Mouse (Mus musculus) MEL (cell line): ENCODE measurements around the gene Sobp.

Experiments used
- CHD2 ChIP-seq: IDR thresholded peaks from 2 replicates; pipeline ENCODE4 v1.6.1; 2011; ENCODE audit warnings: low read length, improper control_type of control experiment
- CTCF ChIP-seq, 3 experiments: IDR thresholded peaks in 2 of 3; conservative IDR thresholded peaks in 1 of 3; 2 replicates each; pipeline ENCODE4 v1.5.1; 2011 to 2012; ENCODE audit warnings: low read length in 3 of 3, low read depth in 2 of 3, mild to moderate bottlenecking in 2 of 3, improper control_type of control experiment in 1 of 3, inconsistent platforms in 1 of 3, mixed read lengths in 1 of 3, moderate library complexity in 1 of 3; ENCODE audit not compliant: control insufficient read depth in 1 of 3, insufficient read depth in 1 of 3, poor library complexity in 1 of 3, severe bottlenecking in 1 of 3
- EP300 ChIP-seq, 2 experiments: IDR thresholded peaks; 2 replicates each; pipeline ENCODE4 v1.6.1; 2011; ENCODE audit warnings: improper control_type of control experiment in 2 of 2, low read length in 2 of 2, low read depth in 1 of 2, mild to moderate bottlenecking in 1 of 2
- ETS1 ChIP-seq: IDR thresholded peaks from 2 replicates; pipeline ENCODE4 v1.6.1; 2012; ENCODE audit warnings: low read depth, mild to moderate bottlenecking, inconsistent platforms, low read length, improper control_type of control experiment, moderate library complexity
- GABPA ChIP-seq: IDR thresholded peaks from 2 replicates; pipeline ENCODE4 v1.6.1; 2012; ENCODE audit warnings: low read depth, mild to moderate bottlenecking, inconsistent platforms, low read length, improper control_type of control experiment, moderate library complexity
- HCFC1 ChIP-seq: IDR thresholded peaks from 2 replicates; pipeline ENCODE4 v1.6.1; 2012; ENCODE audit warnings: low read depth, mild to moderate bottlenecking, inconsistent platforms, low read length, improper control_type of control experiment, moderate library complexity
- MAFK ChIP-seq: IDR thresholded peaks from 2 replicates; pipeline ENCODE4 v1.6.1; 2011; ENCODE audit warnings: low read depth, mild to moderate bottlenecking, low read length, improper control_type of control experiment, borderline replicate concordance
- MXI1 ChIP-seq: IDR thresholded peaks from 2 replicates; pipeline ENCODE4 v1.6.1; 2011; ENCODE audit warnings: mild to moderate bottlenecking, low read depth, low read length, improper control_type of control experiment
- POLR2A ChIP-seq, 2 experiments: IDR thresholded peaks; 2 replicates each; pipeline ENCODE4 v1.6.1; 2011 to 2012; ENCODE audit warnings: low read length in 2 of 2, mild to moderate bottlenecking in 2 of 2, control low read depth in 1 of 2, improper control_type of control experiment in 1 of 2, low read depth in 1 of 2, moderate library complexity in 1 of 2; ENCODE audit not compliant: control insufficient read depth in 1 of 2, insufficient read depth in 1 of 2, poor library complexity in 1 of 2
- POLR2AphosphoS2 ChIP-seq: IDR thresholded peaks from 2 replicates; pipeline ENCODE4 v1.6.1; 2011; ENCODE audit warnings: low read length, improper control_type of control experiment
- RCOR1 ChIP-seq: IDR thresholded peaks from 2 replicates; pipeline ENCODE4 v1.6.1; 2012; ENCODE audit warnings: low read depth, mild to moderate bottlenecking, inconsistent platforms, low read length, improper control_type of control experiment
- TCF12 ChIP-seq: IDR thresholded peaks from 2 replicates; pipeline ENCODE4 v1.6.1; 2014; ENCODE audit warnings: low read depth, mild to moderate bottlenecking, inconsistent platforms, low read length, improper control_type of control experiment, moderate library complexity
- ZNF384 ChIP-seq: IDR thresholded peaks from 2 replicates; pipeline ENCODE4 v1.6.1; 2012; ENCODE audit warnings: low read depth, mild to moderate bottlenecking, inconsistent platforms, low read length, improper control_type of control experiment

DNA sequence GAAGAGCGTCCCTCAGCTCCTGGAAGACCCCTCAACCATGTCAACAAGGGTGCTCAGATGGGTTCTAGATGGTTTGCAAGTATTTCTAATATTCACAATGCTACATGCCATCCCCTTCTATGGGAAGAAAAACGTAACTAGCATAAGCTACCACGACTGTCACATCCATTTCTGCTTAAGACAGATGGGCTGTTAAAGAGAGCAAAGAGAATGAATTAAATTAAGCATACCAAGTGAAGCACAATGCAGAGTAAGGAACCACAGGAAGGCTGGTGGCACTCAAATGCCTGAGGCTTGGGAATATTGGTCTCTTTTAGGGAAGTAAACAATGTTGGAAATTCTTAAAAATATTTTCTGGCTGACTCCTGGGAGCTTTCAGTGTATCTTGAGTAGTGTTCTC is 45.6 kb downstream of the Sobp start:
- TF ChIP-seq HCFC1 (no peak), CHD2 (no peak), RCOR1 (no peak), POLR2A (IDR thresholded peaks at IDR 0.05; ENCODE audit: control insufficient read depth in 1 of 2, insufficient read depth in 1 of 2, low read depth in 1 of 2, low read length in 2 of 2, poor library complexity in 1 of 2) (no peak), POLR2AphosphoS2 (no peak), CTCF (IDR thresholded peaks at IDR 0.05 in 2 of 3, conservative IDR thresholded peaks at IDR 0.05 in 1 of 3; ENCODE audit: control insufficient read depth in 1 of 3, insufficient read depth in 1 of 3, low read depth in 2 of 3, low read length in 3 of 3, poor library complexity in 1 of 3, severe bottlenecking in 1 of 3) (no peak), MXI1 (no peak), ETS1 (no peak), EP300 (IDR thresholded peaks at IDR 0.05; ENCODE audit: low read depth in 1 of 2, low read length in 2 of 2) (no peak), GABPA (no peak), MAFK (no peak), ZNF384 (no peak), TCF12 (no peak)
